Mouse (Mus musculus): ENCODE measurements at regions not wholly inside any gene's neighbourhood (a gene's known extent, or its start where the extent isn't known, plus 50 kb on each side); places are given as distances from the start of the nearest gene placed in this dataset.

GRCm38 (mm10) chr8:96290740-96291139 lies 402.4 kb upstream of the Got2 start:
- TF ChIP-seq CTCF (conservative IDR thresholded peaks at IDR 0.05; ENCODE audit: low read length): no peak
- TF ChIP-seq POU5F1 (IDR thresholded peaks at IDR 0.05; ENCODE audit: borderline replicate concordance, low read length): no peak
- TF ChIP-seq NANOG (IDR thresholded peaks at IDR 0.05; ENCODE audit: borderline replicate concordance, low read length): no peak
